Mouse (Mus musculus) embryonic fibroblast, embryonic 13.5 days (primary cell): ENCODE data around the gene Gmps.

Source experiments
- CTCF ChIP-seq: IDR thresholded peaks from 2 replicates; pipeline ENCODE4 v1.5.1; 2011; ENCODE audit warnings: mild to moderate bottlenecking, control low read depth, low read length, moderate library complexity, borderline replicate concordance; ENCODE audit not compliant: insufficient read depth
- POLR2A ChIP-seq: IDR thresholded peaks from 2 replicates; pipeline ENCODE4 v1.6.1; 2011; ENCODE audit warnings: low read depth, mild to moderate bottlenecking, control low read depth, low read length, moderate library complexity

- TF ChIP-seq CTCF (no peak), POLR2A (no peak)
These were observed 64.2 kb downstream of the Gmps start for GRCm38 (mm10) chr3:64039818-64040784.
